Mouse (Mus musculus): ENCODE measurements around the gene Eif4a2.
"Not testable (repeated sequence)": the region's sequence is repeated elsewhere in the genome, so short reads cannot be mapped to it uniquely, and the experiment has no call there.

Eif4a2 gene

GRCm38 (mm10) chr16:23107231-23107942, at the start of gene Eif4a2:
TSS of gene Eif4a2 (plus strand) at chr16:23107444.
- DNase-seq (ENCODE audit: low spot score) = peak; percentile 96

DNA sequence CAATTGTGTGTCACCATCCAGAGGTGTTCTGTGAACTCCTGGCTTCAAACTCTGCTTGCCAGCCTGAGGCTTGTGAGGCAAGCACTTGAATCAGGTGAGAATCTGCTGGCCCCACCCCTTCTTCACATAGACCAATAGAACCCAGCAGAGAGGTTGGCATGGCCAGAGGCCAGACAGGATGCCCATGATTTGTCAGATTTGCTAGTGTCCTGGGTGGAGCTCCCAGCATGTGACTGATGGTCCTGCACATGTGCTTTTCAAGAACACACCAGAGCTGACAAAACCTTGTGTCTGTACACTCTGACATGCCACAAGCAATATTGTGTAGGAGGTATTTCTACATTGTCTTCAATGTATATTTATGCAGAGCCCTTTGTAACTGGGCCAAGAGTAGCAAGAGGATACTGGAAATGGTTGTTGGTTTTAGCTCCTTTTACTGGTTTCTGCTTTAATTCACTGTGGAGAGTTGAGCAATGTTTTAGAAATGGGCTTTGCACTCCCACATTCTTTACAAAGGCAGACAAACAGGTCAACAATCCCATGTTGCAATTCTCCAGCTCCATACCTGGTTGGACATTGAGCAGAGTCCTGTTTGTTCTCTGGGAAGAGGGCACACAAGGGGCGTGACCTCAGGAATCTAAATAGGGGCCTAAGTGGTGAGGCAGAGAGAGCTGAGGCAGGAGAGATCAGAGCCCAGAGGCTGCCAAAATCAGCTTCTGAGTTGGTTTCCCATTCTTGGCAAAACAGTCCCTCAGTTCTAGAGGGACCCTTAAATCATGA, 49.4 kb upstream of the Eif4a2 start, which contains the start of gene Kng1:
Kng1 (plus strand) TSS at position 198 of the 780 bp plus-strand sequence.
- DNase-seq (ENCODE audit: low spot score) = not testable (repeated sequence)

DNA sequence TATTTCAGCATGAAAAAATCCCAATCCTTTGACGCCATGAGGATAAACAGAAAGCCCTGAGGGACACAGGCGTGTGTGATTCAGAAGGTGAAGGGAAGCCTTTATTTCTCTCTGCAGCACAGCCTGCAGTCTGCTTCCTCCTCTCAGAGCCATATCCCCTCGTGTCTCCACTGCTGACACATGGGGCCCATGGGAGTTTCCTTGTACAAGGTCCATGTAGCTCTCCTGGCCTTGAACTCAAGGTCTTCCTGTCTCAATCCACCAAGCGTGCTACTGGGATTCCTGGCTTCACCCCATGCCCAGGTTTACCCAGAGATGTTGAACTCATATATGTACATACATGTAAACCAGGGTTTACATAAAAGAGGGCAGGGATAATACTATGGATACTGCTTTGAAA, 47.6 kb upstream of the Eif4a2 start:
- DNase-seq (ENCODE audit: low spot score) = not testable (repeated sequence)

DNA sequence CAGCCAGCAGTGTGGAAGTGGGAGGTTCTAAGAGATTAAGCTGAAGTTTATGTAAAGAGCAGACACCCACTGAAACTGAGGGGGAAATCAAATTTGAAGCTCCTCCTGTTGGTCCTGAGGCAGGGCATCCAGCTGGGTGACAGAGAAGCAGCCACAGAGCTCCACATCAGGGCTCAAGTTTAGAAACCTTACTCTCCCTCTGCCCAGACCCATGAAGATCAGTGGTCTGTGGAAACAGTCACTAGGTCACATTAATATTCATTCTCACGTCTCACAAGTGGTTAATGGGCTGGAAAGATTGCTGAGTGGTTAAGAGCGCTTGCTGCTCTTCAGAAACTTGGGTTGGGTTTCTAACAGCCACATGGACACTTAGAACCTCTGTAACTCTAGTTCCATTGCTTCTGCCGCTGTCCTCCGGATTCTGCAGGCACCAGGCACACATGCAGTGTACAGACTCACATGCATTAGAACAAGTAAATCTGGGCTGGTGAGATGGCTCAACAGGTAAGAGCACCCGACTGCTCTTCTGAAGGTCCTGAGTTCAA, 46.4 kb upstream of the Eif4a2 start:
- not testable (repeated sequence) for DNase-seq (ENCODE audit: low spot score)

- not testable (repeated sequence) for DNase-seq (ENCODE audit: low spot score)
These were observed 29.7 kb upstream of the Eif4a2 start for GRCm38 (mm10) chr16:23077516-23077915.

DNA sequence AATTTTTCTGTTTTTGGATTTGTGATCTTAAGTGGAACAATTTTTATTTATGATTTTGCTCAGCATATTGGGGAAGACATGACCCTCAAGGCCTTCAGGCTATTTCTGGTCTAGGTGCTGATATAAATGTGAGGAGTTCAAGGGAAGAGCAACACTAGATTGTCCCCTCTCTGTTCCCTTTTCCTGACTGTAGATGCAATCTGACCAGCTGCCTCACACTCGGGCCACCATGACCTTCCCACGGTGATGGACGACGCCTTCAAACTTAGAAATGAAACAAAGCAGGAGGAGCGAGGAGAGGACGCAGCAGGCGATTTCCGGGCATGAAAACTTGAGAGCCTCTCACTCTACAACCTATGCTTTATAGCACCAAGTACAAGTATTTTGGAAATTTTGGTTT, 20.1 kb upstream of the Eif4a2 start:
- DNase-seq (ENCODE audit: low spot score) = not testable (repeated sequence)

GRCm38 (mm10) chr16:23087712-23088111, 19.5 kb upstream of the Eif4a2 start:
- not testable (repeated sequence) for DNase-seq (ENCODE audit: low spot score)

- not testable (repeated sequence) for DNase-seq (ENCODE audit: low spot score)
These were observed 18.8 kb upstream of the Eif4a2 start for GRCm38 (mm10) chr16:23088491-23088890.

- DNase-seq (ENCODE audit: low spot score) = not testable (repeated sequence)
These were observed 15.9 kb upstream of the Eif4a2 start for GRCm38 (mm10) chr16:23091345-23091744.

- DNase-seq (ENCODE audit: low spot score) = no peak
These were observed 13.8 kb upstream of the Eif4a2 start for GRCm38 (mm10) chr16:23093321-23093953.

DNA sequence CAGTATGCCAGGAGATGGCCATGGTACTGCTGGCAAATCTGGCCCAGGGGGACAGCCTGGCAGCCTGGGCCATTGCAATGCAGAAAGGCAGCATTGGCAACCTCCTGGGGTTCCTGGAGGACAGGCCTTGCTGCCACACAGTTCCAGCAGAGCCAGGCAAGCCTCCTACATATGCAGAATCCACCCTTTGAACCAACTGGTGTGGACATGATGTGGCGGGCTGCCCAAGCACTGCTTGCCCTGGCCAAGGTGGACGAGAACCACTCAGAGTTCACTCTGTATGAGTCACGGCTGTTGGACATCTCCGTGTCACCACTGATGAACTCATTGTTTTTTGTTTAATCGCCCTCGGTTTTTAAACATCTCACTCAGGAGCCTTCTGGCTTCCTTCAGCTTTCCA, 13.1 kb upstream of the Eif4a2 start:
- no peak for DNase-seq (ENCODE audit: low spot score)

DNA sequence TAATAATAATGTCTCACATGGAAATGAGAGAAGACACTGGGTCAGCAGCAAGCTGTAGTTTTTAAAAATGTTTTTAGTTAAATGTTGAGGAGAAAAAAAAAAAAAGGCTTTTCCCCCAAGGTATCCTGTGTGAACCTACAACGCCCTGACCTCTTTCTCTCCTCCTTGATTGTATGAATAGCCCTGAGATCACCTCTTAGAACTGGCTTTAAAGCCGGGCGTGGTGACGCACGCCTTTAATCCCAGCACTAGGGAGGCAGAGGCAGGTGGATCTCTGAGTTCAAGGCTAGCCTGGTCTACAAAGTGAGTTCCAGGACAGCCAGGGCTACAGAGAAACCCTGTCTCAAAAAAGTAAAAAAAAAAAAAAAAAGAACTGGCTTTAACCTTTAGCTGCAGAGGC, 11.7 kb upstream of the Eif4a2 start:
- not testable (repeated sequence) for DNase-seq (ENCODE audit: low spot score)

DNA sequence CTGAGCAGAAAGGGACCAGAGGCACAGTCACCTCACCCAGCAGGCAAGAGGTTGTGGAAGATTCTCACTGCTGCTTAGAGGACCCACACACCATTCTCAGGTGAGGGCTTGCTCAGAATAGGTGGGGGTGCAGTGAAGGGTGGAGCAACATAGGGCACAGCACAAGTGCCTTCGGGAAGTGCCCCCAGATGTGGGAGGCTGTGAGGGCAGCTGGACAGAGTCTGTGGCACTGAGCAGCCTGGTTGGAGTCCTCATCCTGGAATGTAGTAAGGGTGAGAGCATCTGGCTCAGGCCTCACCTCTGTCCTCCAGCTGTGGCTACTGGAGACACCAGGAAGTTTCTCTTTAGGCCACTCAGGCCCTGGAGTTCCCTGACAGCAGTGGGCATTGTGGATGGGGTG, 10.4 kb upstream of the Eif4a2 start:
- DNase-seq (ENCODE audit: low spot score) = not testable (repeated sequence)

GRCm38 (mm10) chr16:23097290-23098104, 9.7 kb upstream of the Eif4a2 start:
- DNase-seq (ENCODE audit: low spot score) = not testable (repeated sequence)

DNA sequence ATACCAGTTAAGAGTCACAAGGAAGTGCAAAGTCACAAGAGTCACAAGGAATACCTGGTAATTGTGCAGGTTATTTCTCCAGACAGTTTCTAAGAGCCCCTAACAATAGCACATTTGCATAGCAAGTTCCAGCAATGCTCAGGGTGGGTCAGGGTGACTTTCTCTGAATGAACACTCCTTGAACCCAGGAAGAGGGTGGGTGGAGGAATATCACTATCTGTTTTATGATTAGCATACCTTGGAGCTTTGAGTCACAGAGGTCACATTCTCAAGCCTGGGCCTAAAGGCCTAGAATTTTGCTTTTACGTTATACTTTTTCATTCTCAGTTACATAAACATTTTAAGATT, 9.2 kb upstream of the Eif4a2 start:
- DNase-seq (ENCODE audit: low spot score) = not testable (repeated sequence)

GRCm38 (mm10) chr16:23099632-23100031, 7.6 kb upstream of the Eif4a2 start:
- no peak for DNase-seq (ENCODE audit: low spot score)

GRCm38 (mm10) chr16:23100099-23100575, 7.1 kb upstream of the Eif4a2 start:
- peak; percentile 25 for DNase-seq (ENCODE audit: low spot score)

DNA sequence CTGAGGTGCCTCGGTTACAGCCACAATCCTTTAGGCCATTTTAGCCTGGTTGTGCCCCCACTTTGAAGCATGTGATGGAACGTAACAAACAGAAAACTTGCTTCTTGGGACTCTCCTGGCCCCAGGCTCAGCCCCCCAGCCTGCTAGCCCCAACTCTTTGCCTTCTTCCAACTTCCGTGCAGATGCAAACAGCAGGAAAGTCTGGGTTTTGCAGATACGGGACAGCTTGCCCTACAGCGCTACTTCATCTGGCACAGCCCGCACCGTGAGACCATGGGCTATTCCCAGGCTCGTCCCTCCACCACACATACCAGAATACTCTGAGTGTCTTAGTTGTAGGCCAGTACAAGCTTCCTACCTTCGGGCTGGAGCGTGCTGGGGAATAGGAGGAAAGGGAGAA, 6.6 kb upstream of the Eif4a2 start:
- DNase-seq (ENCODE audit: low spot score) = no peak

DNA sequence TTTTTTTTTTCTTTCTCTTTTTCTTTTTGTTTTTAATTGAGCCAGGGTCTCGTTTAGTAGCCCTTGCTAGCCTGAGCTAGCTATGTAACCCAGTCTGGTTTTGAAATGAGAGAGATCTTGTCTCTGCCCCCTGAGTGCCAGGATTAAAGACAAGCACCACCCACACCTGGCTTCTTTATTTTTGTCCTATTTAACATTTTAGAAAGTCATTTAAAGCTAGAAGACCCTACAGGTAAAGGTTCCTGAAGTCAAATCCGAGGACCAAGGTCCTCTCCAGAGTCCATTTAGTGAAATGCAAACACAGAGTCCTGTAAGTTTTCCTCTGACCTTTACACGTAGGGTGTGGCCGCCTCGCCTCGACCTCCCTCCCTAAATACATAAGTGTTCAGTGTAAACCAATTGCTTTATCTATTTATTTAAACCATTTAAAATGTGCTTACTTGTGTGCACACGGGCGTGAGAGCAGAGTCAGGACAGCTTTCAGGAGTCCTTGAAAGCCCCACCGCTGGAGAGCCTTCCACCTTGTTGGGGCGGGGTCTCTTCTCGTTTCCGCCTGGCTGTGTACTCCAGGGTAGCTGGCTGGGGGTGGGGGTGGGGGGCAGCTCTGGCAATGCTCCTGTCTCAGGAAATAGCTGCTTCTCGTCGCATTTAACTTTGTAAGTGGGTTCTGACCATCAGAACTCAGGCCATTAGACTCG, 4.8 kb upstream of the Eif4a2 start:
- DNase-seq (ENCODE audit: low spot score) = no peak

DNA sequence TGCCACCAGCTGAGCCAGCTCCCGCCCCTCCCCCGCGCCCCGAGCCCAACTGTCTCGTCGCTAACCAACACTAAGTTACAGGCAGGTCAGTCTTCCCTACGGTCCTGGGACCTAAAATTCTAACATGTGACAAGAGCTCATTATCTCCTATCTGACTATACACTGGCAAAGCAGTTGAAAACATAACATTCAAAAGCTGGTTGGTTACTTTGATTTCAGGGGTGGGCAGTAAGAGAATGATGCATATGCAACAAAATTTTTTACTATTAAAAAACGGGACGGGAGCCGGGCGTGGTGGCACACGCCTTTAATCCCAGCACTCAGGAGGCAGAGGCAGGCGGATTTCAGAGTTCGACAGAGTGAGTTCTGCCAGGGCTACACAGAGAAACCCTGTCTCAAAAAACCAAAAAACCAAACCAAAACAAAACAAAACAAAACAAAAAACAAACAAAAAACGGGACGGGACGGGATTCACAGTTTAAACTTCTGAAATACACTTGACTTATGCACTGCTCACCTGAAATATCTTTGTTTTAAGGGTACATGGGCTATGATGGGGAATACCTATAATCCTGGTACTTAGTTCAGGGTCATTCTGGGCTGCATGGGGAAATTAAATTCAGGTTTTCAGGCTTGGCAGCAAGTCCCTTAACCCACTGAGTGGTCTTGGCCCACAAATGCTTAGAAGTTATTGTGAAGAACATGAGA, 4.1 kb upstream of the Eif4a2 start:
- DNase-seq (ENCODE audit: low spot score) = no peak
